Mouse (Mus musculus) left cerebral cortex, adult 8-10 months (tissue): Measurements from ENCODE around the gene Olfr477. TPM values are rescaled to one million over a fixed set of nuclear protein-coding genes. Genes with fewer than 3 reads are reported as not detected.
"Not testable (repeated sequence)": the region's sequence is repeated elsewhere in the genome, so short reads cannot be mapped to it uniquely, and the experiment has no call there.

ENCODE experiments used
- DNase-seq, 2 experiments: peaks; one replicate each; pipeline ENCODE4 v3.0.0; 2022; ENCODE audit warnings: low spot score in 2 of 2
- total RNA-seq, 4 experiments: library from RNA; stranded (reverse); gene quantifications; 2 replicates each; pipeline ENCODE4 v1.2.4; 2022

Olfr477 gene
- not detected for total RNA-seq

DNA sequence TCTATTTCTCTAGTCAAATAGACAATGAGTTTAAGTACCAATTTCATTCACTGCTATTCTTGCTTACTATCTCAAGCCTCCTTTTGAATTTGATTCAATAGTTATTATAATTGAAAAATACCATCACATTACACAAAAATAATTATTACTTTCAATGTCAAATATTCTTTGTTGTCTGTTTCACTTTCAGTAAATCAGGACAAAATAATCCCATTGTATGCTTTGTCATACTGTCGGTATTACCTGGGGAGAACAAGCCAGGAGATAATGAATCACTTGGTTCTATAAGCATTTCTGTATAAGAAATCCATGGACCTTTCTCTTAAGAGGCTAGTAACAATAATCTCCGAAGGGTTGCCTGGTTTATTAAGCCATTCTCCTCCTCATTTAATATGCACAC, at the start of gene Olfr477:
Gene Olfr477 (plus strand): TSS at position 301 of the 400 bp plus-strand sequence.
- DNase-seq = no peak

GRCm38 (mm10) chr7:107952539-107952938, 34.0 kb upstream of the Olfr477 start:
- not testable (repeated sequence) for DNase-seq

GRCm38 (mm10) chr7:107954343-107954742, 32.1 kb upstream of the Olfr477 start, which contains the start of gene Olfr474:
Gene Olfr474, plus strand, starts transcription at chr7:107954643.
- DNase-seq = no peak

- no peak for DNase-seq
These were observed 22.0 kb upstream of the Olfr477 start, which contains the start of gene Olfr476 for GRCm38 (mm10) chr7:107964503-107964902. Gene Olfr476, plus strand, starts transcription at chr7:107964803.

DNA sequence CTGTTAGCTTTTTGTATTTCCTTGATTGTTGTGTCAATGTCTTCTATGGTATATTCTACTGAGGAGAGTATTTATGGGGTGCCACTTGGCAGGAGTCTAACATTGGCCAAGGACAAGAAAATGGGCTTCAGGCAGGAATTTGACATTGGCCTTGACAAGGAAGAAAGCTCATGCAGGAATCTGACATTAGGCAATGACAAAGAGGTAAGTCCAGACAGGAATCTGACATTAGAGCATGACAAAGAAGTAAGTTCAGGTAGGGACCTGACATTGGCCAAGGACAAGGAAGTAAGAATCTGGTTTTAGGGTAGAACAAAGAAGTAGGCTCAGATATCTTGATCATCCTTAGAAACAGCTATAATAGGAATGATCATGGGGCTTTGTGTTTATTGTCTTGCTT, 27.8 kb downstream of the Olfr477 start:
- not testable (repeated sequence) for DNase-seq

DNA sequence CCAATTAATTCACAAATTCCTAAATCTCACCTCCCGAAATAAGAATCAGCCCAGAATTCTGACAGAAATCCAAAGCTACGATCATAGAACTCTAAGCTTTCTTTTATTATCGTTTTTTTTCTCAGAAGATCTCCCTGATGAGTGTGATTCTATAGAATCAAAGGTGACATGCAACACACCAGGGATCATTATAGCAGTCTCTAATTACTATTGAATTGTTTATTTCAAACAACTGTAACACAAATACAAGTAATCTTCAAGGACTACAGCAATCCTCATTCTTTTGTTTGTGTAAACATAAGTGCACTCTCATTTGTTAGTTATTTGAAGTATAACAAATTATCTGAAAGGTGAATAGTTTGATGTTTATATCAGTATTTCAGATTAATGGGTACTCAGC, 47.4 kb downstream of the Olfr477 start, which contains the start of gene Olfr478:
Gene Olfr478 (minus strand): TSS at position 101 of the 400 bp plus-strand sequence.
- DNase-seq = no peak

Other genes starting within 250 kb of the Olfr477 start
- gene Cyb5r2, start 228.7 kb upstream of the Olfr477 start, total RNA-seq = under 1 TPM; 0.11 to 0.63 (median 0.40) TPM
- gene Ovch2, start 185.5 kb upstream of the Olfr477 start, total RNA-seq = not detected
- not detected for gene Olfr467, start 174.4 kb upstream of the Olfr477 start, total RNA-seq
- not detected for gene Olfr469, start 161.2 kb upstream of the Olfr477 start, total RNA-seq
- not detected for gene Olfr470, start 139.2 kb upstream of the Olfr477 start, total RNA-seq
- gene Olfr472, start 88.8 kb upstream of the Olfr477 start, total RNA-seq = under 1 TPM in 1 of 4 experiments, not detected in 3; 0.07 TPM
- gene Olfr473, start 56.2 kb upstream of the Olfr477 start, total RNA-seq = not detected
- gene Olfr474, start 32.0 kb upstream of the Olfr477 start, total RNA-seq = not detected
- gene Olfr476, start 21.9 kb upstream of the Olfr477 start, total RNA-seq = not detected
- not detected for gene Olfr478, start 47.3 kb downstream of the Olfr477 start, total RNA-seq
- not detected for gene Olfr479, start 64.0 kb downstream of the Olfr477 start, total RNA-seq
- gene Olfr480, start 80.7 kb downstream of the Olfr477 start, total RNA-seq = not detected
- gene Olfr481, start 93.2 kb downstream of the Olfr477 start, total RNA-seq = not detected
- gene Olfr482, start 110.9 kb downstream of the Olfr477 start, total RNA-seq = 1 to 10 TPM; 1.7 to 2.6 (median 2.5) TPM
- gene Olfr483, start 114.2 kb downstream of the Olfr477 start, total RNA-seq = not detected
- not detected for gene Olfr484, start 140.8 kb downstream of the Olfr477 start, total RNA-seq
- gene Olfr485, start 173.2 kb downstream of the Olfr477 start, total RNA-seq = not detected
- not detected for gene Olfr486, start 186.0 kb downstream of the Olfr477 start, total RNA-seq
- gene Olfr487, start 227.9 kb downstream of the Olfr477 start, total RNA-seq = not detected